Mouse (Mus musculus) midbrain, embryonic 12.5 days (tissue): ENCODE measurements around the gene Lbhd1. TPM values are rescaled to one million over a fixed set of nuclear protein-coding genes. Genes with fewer than 3 reads are reported as not detected.

Source experiments
- ATAC-seq: fragments of 200-750 bp; cut with Nextera tagmentation; 2 replicates; pipeline ENCODE4 v1.8.0; 2017; ENCODE audit warnings: low read depth, moderate TSS enrichment, moderate library complexity; ENCODE audit not compliant: low FRiP score
- H3K27ac ChIP-seq: fragments of 300-500 bp; sonication (generic); replicated peaks from 2 replicates; pipeline ENCODE4 v1.5.1; 2016; ENCODE audit warnings: mild to moderate bottlenecking
- H3K27me3 ChIP-seq: fragments of 300-500 bp; sonication (generic); 2 replicates; pipeline ENCODE4 v1.6.1; 2016; ENCODE audit warnings: mild to moderate bottlenecking
- H3K36me3 ChIP-seq: fragments of 300-500 bp; sonication (generic); 2 replicates; pipeline ENCODE4 v1.6.1; 2016
- H3K4me1 ChIP-seq: fragments of 300-500 bp; sonication (generic); 2 replicates; pipeline ENCODE4 v1.6.1; 2016
- H3K4me2 ChIP-seq: fragments of 300-500 bp; sonication (generic); replicated peaks from 2 replicates; pipeline ENCODE4 v1.6.1; 2016; ENCODE audit warnings: mild to moderate bottlenecking, moderate library complexity
- H3K4me3 ChIP-seq: fragments of 300-500 bp; sonication (generic); 2 replicates; pipeline ENCODE4 v1.5.1; 2016; ENCODE audit warnings: mild to moderate bottlenecking
- H3K9ac ChIP-seq: fragments of 300-500 bp; sonication (generic); replicated peaks from 2 replicates; pipeline ENCODE4 v1.6.1; 2016; ENCODE audit warnings: mild to moderate bottlenecking, moderate library complexity
- H3K9me3 ChIP-seq: fragments of 300-500 bp; sonication (generic); 2 replicates; pipeline ENCODE4 v1.6.1; 2016; ENCODE audit warnings: mild to moderate bottlenecking
- WGBS: fragments of 180-500 bp; shearing (Covaris S2); methylation state at CpG from one replicate; pipeline ENCODE4 v1.1.7; 2016; 5-methylcytosine and 5-hydroxymethylcytosine counted together
- polyA plus RNA-seq: library from polyadenylated mRNA; unstranded; fragments of >200 nt; fragmentation: Nextera tagmentation; extraction: Ambion mirVana; gene quantifications from 2 replicates; pipeline ENCODE4 v1.2.1, GENCODE M21; 2016

The Lbhd1 gene
- polyA plus RNA-seq, 1 experiment from 2014 or later: 97.2 TPM

DNA sequence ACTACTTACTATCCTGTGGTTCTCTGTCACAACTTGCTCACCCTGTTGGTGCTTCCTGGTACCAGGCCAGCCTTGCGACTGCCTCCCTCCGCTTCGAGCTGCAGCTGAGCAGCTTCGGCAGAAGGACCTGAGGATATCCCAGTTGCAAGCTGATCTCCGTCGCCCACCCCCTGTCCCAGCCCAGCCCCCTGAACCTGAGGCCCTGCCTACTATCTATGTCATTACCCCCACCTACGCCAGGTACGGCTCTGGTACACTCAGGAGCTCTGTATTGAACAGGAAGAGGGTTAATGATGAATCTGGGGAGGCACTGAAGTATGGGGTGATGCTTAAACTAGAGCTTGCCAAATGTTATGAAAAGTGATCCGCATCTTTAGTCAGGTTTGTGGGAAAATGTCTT, 38.2 kb downstream of the Lbhd1 start:
- H3K27ac ChIP-seq: no peak overlapping the region
- ATAC-seq: no peak
- no peaks in the 10 kb centered on the region for H3K27me3 ChIP-seq
- peaks cover 9% of the 10 kb centered on the region for H3K4me1 ChIP-seq
- H3K36me3 ChIP-seq: peaks cover 25% of the 10 kb centered on the region
- H3K4me3 ChIP-seq: 0 out of 2 replicates have a peak overlapping the region, but pooled peaks have one; percentile 86
- H3K4me2 ChIP-seq: peak overlapping the region; percentile 77
- WGBS: 85% methylated on average over 9 of the region's 9 CpGs
- H3K9me3 ChIP-seq: no peaks in the 10 kb centered on the region
- H3K9ac ChIP-seq: no peak overlapping the region

DNA sequence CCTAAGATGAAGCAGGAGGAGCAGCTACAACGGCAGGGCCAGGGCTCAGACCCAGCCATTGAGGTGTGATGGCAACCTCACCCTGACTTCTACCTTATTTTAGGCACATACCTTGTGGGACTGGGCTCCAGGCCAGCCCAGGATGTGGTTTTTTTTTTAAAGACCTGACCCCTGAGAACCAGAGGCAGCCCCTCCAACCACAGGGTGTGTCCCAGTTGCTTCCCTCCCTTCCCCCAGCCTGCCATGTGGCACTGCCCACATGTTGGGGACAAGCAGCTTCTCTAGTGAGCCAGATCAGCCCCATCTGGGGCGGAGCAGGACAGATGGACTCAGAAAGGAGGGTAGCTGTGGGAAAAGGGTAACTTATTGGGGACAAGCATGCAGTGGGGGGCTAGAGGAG, 43.2 kb downstream of the Lbhd1 start:
- no peak for ATAC-seq
- H3K4me1 ChIP-seq: peaks cover 21% of the 10 kb centered on the region
- no peaks in the 10 kb centered on the region for H3K9me3 ChIP-seq
- no peak overlapping the region for H3K9ac ChIP-seq
- H3K36me3 ChIP-seq: peaks cover 32% of the 10 kb centered on the region
- no peak overlapping the region for H3K4me2 ChIP-seq
- H3K27me3 ChIP-seq: peaks cover 16% of the 10 kb centered on the region
- H3K27ac ChIP-seq: no peak overlapping the region
- WGBS: 94% methylated on average over 2 of the region's 2 CpGs
- H3K4me3 ChIP-seq: no peak overlapping the region

GRCm38 (mm10) chr19:8927891-8928525, 44.5 kb downstream of the Lbhd1 start:
- WGBS: 90% methylated on average over 12 of the region's 12 CpGs
- H3K4me2 ChIP-seq: no peak overlapping the region
- ATAC-seq: no peak
- H3K4me1 ChIP-seq: peaks cover 19% of the 10 kb centered on the region
- 0 out of 2 replicates have a peak overlapping the region, but pooled peaks have one; percentile 20 for H3K9ac ChIP-seq
- peaks cover 31% of the 10 kb centered on the region for H3K36me3 ChIP-seq
- 0 out of 2 replicates have a peak overlapping the region, but pooled peaks have one; percentile 46 for H3K27ac ChIP-seq
- no peak overlapping the region for H3K4me3 ChIP-seq
- H3K27me3 ChIP-seq: peaks cover 16% of the 10 kb centered on the region
- H3K9me3 ChIP-seq: no peaks in the 10 kb centered on the region

GRCm38 (mm10) chr19:8928689-8929223, 45.2 kb downstream of the Lbhd1 start:
- Histone ChIP-seq H3K36me3 (peaks cover 32% of the 10 kb centered on the region), H3K9me3 (no peaks in the 10 kb centered on the region)
- peak; percentile 13; the same call in 1 of the 2 replicates for ATAC-seq

GRCm38 (mm10) chr19:8929224-8930088, 45.9 kb downstream of the Lbhd1 start, which contains the start of the genes Rom1 and Eml3:
Gene Rom1 (minus strand): TSS chr19:8929356.
Gene Eml3 (plus strand): TSS chr19:8929552.
- H3K9me3 ChIP-seq: no peaks in the 10 kb centered on the region
- under 1% methylated on average over 73 of the region's 74 CpGs for WGBS
- H3K27me3 ChIP-seq: peaks cover 16% of the 10 kb centered on the region
- peaks cover 19% of the 10 kb centered on the region for H3K4me1 ChIP-seq
- peak within 1 kb of the TSS; percentile 46 for H3K27ac ChIP-seq
- peak within 1 kb of the TSS; percentile 57 for H3K4me3 ChIP-seq
- ATAC-seq: peak; percentile 73
- peak within 1 kb of the TSS; percentile 77 for H3K4me2 ChIP-seq
- H3K36me3 ChIP-seq: peaks cover 37% of the 10 kb centered on the region
- H3K9ac ChIP-seq: peak within 1 kb of the TSS; percentile 71

More at GRCm38 (mm10) chr19:8928689-8929223, 45.2 kb downstream of the Lbhd1 start:
- peak overlapping the region; percentile 57 for H3K4me3 ChIP-seq
- peak overlapping the region; percentile 46 for H3K27ac ChIP-seq
- H3K4me2 ChIP-seq: peak overlapping the region; percentile 77
- H3K27me3 ChIP-seq: peaks cover 16% of the 10 kb centered on the region
- peak overlapping the region; percentile 71 for H3K9ac ChIP-seq
- peaks cover 19% of the 10 kb centered on the region for H3K4me1 ChIP-seq
- WGBS: 15% methylated on average over 16 of the region's 16 CpGs

DNA sequence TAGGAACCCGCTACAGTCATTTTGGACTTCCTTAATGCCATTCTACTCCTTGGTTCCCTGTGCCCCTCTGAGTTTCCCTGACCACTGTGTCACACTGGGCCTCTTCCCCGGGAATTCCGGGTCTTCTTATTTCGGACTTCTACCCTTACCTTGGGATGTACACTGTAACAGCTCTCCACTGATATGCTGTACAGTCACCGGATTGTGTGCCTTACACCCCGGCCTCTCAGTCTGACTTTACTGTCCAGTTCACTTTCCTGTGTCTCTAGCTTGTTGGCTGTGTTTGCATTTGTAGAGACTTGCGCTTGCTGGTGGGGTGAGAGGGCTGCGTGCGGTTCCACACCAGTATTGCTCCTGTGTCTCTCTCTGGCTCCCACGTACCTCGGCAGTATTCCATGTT, 46.6 kb downstream of the Lbhd1 start:
- H3K27ac ChIP-seq: no peak overlapping the region
- peaks cover 16% of the 10 kb centered on the region for H3K27me3 ChIP-seq
- no peaks in the 10 kb centered on the region for H3K9me3 ChIP-seq
- WGBS: 20% methylated on average over 11 of the region's 11 CpGs
- peak overlapping the region; percentile 77 for H3K4me2 ChIP-seq
- H3K9ac ChIP-seq: peak overlapping the region; percentile 71
- no peak for ATAC-seq
- peaks cover 36% of the 10 kb centered on the region for H3K36me3 ChIP-seq
- peaks cover 19% of the 10 kb centered on the region for H3K4me1 ChIP-seq
- peak overlapping the region; percentile 57 for H3K4me3 ChIP-seq

GRCm38 (mm10) chr19:8930771-8931170, 47.2 kb downstream of the Lbhd1 start:
- WGBS: 82% methylated on average over 7 of the region's 7 CpGs
- Histone ChIP-seq H3K9me3 (no peaks in the 10 kb centered on the region), H3K9ac (peak overlapping the region; percentile 71; the same call in 1 of the 2 replicates), H3K36me3 (peaks cover 31% of the 10 kb centered on the region), H3K4me1 (peaks cover 19% of the 10 kb centered on the region), H3K27ac (no peak overlapping the region), H3K27me3 (peaks cover 16% of the 10 kb centered on the region), H3K4me2 (peak overlapping the region; percentile 77; the same call in 1 of the 2 replicates), H3K4me3 (peak overlapping the region; percentile 57; the same call in 1 of the 2 replicates)
- ATAC-seq: no peak

DNA sequence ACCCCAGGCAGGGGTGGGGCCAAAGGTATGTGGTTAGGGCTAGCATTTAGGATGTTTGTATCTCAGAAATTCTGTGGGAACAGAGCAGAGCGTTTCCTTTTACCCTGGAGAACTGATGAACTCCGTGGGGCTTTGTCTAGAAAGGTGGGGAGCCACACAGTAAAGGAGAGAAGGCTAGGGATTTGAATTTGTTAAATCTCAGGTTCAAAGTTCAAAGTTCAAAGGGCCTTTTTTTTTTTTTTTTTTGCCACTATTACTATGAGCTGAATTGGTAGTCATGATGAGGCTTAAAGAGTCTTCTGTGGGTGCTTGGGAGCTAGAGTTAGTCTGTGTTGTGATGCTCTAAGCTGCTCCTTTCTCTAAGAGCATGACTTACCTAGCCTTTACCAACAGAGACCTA, 53.2 kb downstream of the Lbhd1 start:
- Histone ChIP-seq H3K4me3 (no peak overlapping the region), H3K36me3 (peaks cover 10% of the 10 kb centered on the region; the same call in 1 of the 2 replicates), H3K9ac (no peak overlapping the region), H3K27ac (no peak overlapping the region), H3K4me2 (no peak overlapping the region), H3K27me3 (no peaks in the 10 kb centered on the region), H3K4me1 (peaks cover 10% of the 10 kb centered on the region), H3K9me3 (no peaks in the 10 kb centered on the region)
- no peak for ATAC-seq
- WGBS: 88% methylated on average over 2 of the region's 2 CpGs

- peaks cover 35% of the 10 kb centered on the region for H3K4me1 ChIP-seq
- H3K27me3 ChIP-seq: no peaks in the 10 kb centered on the region
- H3K4me2 ChIP-seq: peak overlapping the region; percentile 73; the same call in 1 of the 2 replicates
- H3K4me3 ChIP-seq: no peak overlapping the region
- no peaks in the 10 kb centered on the region for H3K9me3 ChIP-seq
- ATAC-seq: no peak
- H3K36me3 ChIP-seq: peaks cover 20% of the 10 kb centered on the region
- 78% methylated on average over 15 of the region's 15 CpGs for WGBS
- peak overlapping the region; percentile 99; the same call in 1 of the 2 replicates for H3K9ac ChIP-seq
- no peak overlapping the region for H3K27ac ChIP-seq
These were observed 57.1 kb downstream of the Lbhd1 start for GRCm38 (mm10) chr19:8940526-8941133.

GRCm38 (mm10) chr19:8941136-8941514, 57.6 kb downstream of the Lbhd1 start:
- Histone ChIP-seq H3K4me2 (peak overlapping the region; percentile 73), H3K27me3 (no peaks in the 10 kb centered on the region), H3K9ac (peak overlapping the region; percentile 99), H3K4me1 (peaks cover 35% of the 10 kb centered on the region), H3K4me3 (peak overlapping the region; percentile 94), H3K9me3 (no peaks in the 10 kb centered on the region), H3K36me3 (peaks cover 22% of the 10 kb centered on the region), H3K27ac (peak overlapping the region; percentile 98)
- ATAC-seq: peak; percentile 38
- 35% methylated on average over 10 of the region's 10 CpGs for WGBS

GRCm38 (mm10) chr19:8941515-8942217, 58.1 kb downstream of the Lbhd1 start, which contains the start of gene Mta2:
Gene Mta2 (plus strand): TSS chr19:8941875.
- Histone ChIP-seq H3K9me3 (no peaks in the 10 kb centered on the region), H3K4me2 (peak within 1 kb of the TSS; percentile 73), H3K27ac (peak within 1 kb of the TSS; percentile 98), H3K9ac (peak within 1 kb of the TSS; percentile 99), H3K36me3 (peaks cover 27% of the 10 kb centered on the region), H3K27me3 (no peaks in the 10 kb centered on the region), H3K4me3 (peak within 1 kb of the TSS; percentile 94), H3K4me1 (peaks cover 35% of the 10 kb centered on the region)
- ATAC-seq: peak; percentile 96
- WGBS: under 1% methylated on average over 64 of the region's 64 CpGs
